Mouse (Mus musculus) heart, embryonic 16.5 days (tissue): Measurements from ENCODE around the gene Hsdl1. TPM values are rescaled to one million over a fixed set of nuclear protein-coding genes. Genes with fewer than 3 reads are reported as not detected.

Experiments
- ATAC-seq: fragments of 200-750 bp; cut with Nextera tagmentation; replicated peaks from 2 replicates; pipeline ENCODE4 v1.8.0; 2017; ENCODE audit warnings: moderate number of reproducible peaks; ENCODE audit not compliant: insufficient read depth, low FRiP score; ENCODE audit errors: extremely low read depth
- H3K27ac ChIP-seq: fragments of 300-500 bp; sonication (generic); 2 replicates; pipeline ENCODE4 v1.5.1; 2014; ENCODE audit warnings: mild to moderate bottlenecking, low read length, control low read depth, moderate library complexity
- H3K27me3 ChIP-seq: fragments of 300-500 bp; sonication (generic); 2 replicates; pipeline ENCODE4 v1.6.1; 2014; ENCODE audit warnings: low read length, mixed read lengths; ENCODE audit not compliant: control insufficient read depth, insufficient read depth
- H3K36me3 ChIP-seq: fragments of 300-500 bp; sonication (generic); 2 replicates; pipeline ENCODE4 v1.6.1; 2014; ENCODE audit not compliant: control insufficient read depth, insufficient read depth
- H3K4me1 ChIP-seq: fragments of 300-500 bp; sonication (generic); 2 replicates; pipeline ENCODE4 v1.6.1; 2014; ENCODE audit warnings: low read length, mixed read lengths; ENCODE audit not compliant: control insufficient read depth, insufficient read depth
- H3K4me2 ChIP-seq: fragments of 300-500 bp; sonication (generic); 2 replicates; pipeline ENCODE4 v1.6.1; 2014; ENCODE audit warnings: low read depth, mild to moderate bottlenecking, control low read depth, low read length
- H3K4me3 ChIP-seq: fragments of 300-500 bp; sonication (generic); 2 replicates; pipeline ENCODE4 v1.5.1; 2014; ENCODE audit warnings: mild to moderate bottlenecking, control low read depth, low read length
- H3K9ac ChIP-seq: fragments of 300-500 bp; sonication (generic); 2 replicates; pipeline ENCODE4 v1.6.1; 2014; ENCODE audit warnings: low read length, control low read depth
- H3K9me3 ChIP-seq: fragments of 300-500 bp; sonication (generic); replicated peaks from 2 replicates; pipeline ENCODE4 v1.6.1; 2016; ENCODE audit warnings: low read length; ENCODE audit not compliant: control insufficient read depth
- WGBS: fragments of 180-500 bp; shearing (Covaris S2); extraction: QIAGEN DNeasy Blood & Tissue Kit; methylation state at CpG from one replicate; pipeline ENCODE4 v1.1.7; 2014; 5-methylcytosine and 5-hydroxymethylcytosine counted together
- polyA plus RNA-seq: library from polyadenylated mRNA; unstranded; fragments of >200 nt; fragmentation: Nextera tagmentation; extraction: Ambion mirVana; gene quantifications from 2 replicates; pipeline ENCODE4 v1.2.1, GENCODE M21; 2015

Gene Hsdl1
- polyA plus RNA-seq = 40.9 and 51.1 TPM in 2 replicates

DNA sequence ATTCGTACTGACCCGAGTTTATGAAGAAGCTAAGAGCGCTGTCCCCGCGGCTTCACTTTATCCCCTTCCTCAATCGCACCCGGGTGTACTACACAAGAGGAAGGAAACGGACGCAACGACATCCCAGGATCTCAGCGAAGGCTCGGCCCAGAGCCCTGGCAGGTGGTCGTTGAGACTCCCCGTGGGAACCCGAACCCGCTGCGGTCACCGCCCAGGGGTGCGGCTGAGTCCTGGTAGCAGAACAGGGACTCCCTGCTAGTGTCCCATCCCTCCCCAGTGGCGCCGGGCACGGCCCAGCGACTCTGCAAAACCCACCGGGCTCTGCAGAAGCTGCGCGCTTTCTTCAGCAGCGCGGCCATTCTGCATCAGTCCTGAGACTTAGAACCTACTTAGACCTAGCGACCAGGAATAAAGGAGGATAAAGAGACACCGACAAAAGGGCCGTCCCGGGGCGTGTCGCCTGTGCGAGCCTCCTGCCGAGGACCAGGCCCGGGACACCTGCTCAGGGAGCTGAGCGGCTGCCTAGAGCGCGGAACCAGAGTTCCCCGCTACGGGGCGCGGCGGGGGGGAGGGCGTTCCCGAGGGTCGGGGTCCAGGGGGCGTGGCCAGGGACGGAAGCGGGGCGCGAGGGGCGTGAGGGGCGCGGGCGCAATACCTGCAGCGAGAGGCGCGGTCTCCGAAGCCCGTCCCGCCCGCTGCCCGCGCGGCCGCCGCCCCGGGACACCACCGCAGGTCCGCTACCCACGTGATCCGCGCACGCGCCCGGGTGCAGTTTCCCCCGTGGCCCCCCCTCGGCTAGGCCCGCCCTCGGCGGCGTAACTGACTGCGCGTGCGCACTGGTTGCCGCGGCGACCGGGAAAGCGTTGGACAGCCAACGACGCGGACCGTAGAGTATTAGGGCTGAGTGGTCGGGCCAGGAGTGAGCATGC, at the start of gene Hsdl1, which contains the start of gene Dnaaf1:
Gene Hsdl1, minus strand, starts transcription at position 747 of the 929 bp plus-strand sequence.
Gene Dnaaf1, plus strand, starts transcription at position 799 of the 929 bp plus-strand sequence.
- H3K4me1 ChIP-seq = peaks cover 11% of the 10 kb centered on the region
- H3K27me3 ChIP-seq = 0 out of 2 replicates have a peak, but pooled peaks cover 8% of the 10 kb centered on the region
- peak within 1 kb of the TSS; percentile 84 for H3K9ac ChIP-seq
- WGBS = under 1% methylated on average over 92 of the region's 97 CpGs
- no peaks in the 10 kb centered on the region for H3K9me3 ChIP-seq
- H3K27ac ChIP-seq = peak within 1 kb of the TSS; percentile 33
- peak within 1 kb of the TSS; percentile 71 for H3K4me3 ChIP-seq
- peak; percentile 84 for ATAC-seq
- peak within 1 kb of the TSS; percentile 87 for H3K4me2 ChIP-seq
- no peaks in the 10 kb centered on the region for H3K36me3 ChIP-seq

DNA sequence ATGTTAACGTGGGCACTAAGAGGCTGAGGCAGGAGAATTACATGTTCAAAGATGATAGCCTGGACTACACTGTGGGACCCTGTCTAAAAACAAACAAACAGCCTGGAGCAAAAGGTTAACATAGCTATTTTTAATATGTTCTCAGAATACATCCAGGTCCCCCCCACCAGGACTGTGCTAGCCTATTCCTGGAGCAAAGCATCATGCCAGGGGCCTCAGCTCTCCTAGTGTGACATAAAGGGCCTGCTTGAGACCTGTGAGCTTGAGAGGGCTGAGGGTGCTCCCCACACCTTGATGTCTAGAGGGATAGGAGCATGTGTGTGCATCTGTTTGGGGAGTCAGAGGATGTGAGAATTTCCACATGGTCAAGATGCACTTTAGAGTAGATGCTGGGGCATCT, 48.8 kb upstream of the Hsdl1 start:
- no peak for ATAC-seq
- no peaks in the 10 kb centered on the region for H3K9me3 ChIP-seq
- no peak overlapping the region for H3K4me3 ChIP-seq
- H3K9ac ChIP-seq = no peak overlapping the region
- WGBS = 88% methylated on average over 1 of the region's 1 CpGs
- H3K36me3 ChIP-seq = no peaks in the 10 kb centered on the region
- H3K4me2 ChIP-seq = no peak overlapping the region
- H3K27me3 ChIP-seq = no peaks in the 10 kb centered on the region
- H3K4me1 ChIP-seq = 0 out of 2 replicates have a peak, but pooled peaks cover 2% of the 10 kb centered on the region
- H3K27ac ChIP-seq = no peak overlapping the region

DNA sequence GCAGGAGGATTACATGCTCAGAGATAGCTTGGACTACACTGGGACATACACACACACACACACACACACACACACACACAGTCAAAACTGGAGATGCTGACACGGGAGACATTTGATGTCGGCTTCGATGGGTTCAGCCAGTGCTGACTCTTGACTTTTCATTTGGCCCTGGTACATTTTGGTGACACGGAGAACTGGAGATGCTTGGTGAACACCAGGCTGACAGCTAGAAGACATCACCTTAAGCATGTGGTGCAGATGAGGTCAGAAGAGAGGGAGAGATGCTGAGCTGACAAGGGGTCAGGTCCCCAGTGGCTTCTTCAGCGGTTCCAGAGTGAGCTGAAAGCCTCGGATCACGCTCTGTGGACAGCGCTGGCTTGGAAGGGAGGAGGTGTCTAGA, 48.1 kb upstream of the Hsdl1 start:
- no peaks in the 10 kb centered on the region for H3K36me3 ChIP-seq
- WGBS = 72% methylated on average over 8 of the region's 8 CpGs
- H3K9me3 ChIP-seq = no peaks in the 10 kb centered on the region
- no peak overlapping the region for H3K4me3 ChIP-seq
- ATAC-seq = no peak
- no peaks in the 10 kb centered on the region for H3K27me3 ChIP-seq
- no peak overlapping the region for H3K9ac ChIP-seq
- 0 out of 2 replicates have a peak, but pooled peaks cover 2% of the 10 kb centered on the region for H3K4me1 ChIP-seq
- H3K27ac ChIP-seq = no peak overlapping the region
- no peak overlapping the region for H3K4me2 ChIP-seq

GRCm38 (mm10) chr8:119622555-119622954, 47.6 kb upstream of the Hsdl1 start:
- Histone ChIP-seq H3K4me3 (no peak overlapping the region), H3K27me3 (no peaks in the 10 kb centered on the region), H3K9ac (no peak overlapping the region), H3K4me1 (0 out of 2 replicates have a peak, but pooled peaks cover 2% of the 10 kb centered on the region), H3K4me2 (no peak overlapping the region), H3K36me3 (no peaks in the 10 kb centered on the region), H3K9me3 (no peaks in the 10 kb centered on the region), H3K27ac (no peak overlapping the region)
- WGBS = 67% methylated on average over 4 of the region's 4 CpGs
- ATAC-seq = no peak

DNA sequence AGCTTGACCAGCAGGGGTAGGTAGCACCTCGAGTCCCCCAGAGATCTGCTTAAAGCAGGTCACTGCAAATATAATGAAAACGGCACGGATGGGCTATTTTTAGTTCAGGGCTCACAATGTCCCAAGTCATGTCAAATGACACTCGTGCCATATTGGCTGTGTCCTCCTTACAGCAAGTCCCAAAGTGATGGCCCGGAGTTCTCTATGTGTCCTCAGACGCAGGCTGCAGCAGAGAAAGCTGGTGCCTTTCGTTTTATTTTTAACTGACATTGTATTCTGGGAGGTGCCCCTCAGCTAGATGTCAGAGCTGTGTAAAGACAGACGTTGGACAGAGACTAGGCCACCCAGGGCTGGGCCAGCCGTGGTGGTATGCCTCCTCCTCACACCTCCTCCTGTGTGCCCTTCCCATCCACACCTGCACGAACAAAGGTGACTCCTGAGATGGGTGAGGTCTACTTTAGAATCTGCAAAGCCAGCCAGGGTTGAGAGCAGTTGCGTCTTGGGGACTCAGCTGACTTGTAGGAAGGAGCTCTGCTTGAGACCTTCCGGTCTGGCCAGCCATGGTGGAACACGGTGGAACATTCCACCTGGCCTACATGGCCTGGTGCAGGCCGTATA, 46.0 kb upstream of the Hsdl1 start:
- WGBS = 58% methylated on average over 14 of the region's 14 CpGs
- no peak for ATAC-seq

DNA sequence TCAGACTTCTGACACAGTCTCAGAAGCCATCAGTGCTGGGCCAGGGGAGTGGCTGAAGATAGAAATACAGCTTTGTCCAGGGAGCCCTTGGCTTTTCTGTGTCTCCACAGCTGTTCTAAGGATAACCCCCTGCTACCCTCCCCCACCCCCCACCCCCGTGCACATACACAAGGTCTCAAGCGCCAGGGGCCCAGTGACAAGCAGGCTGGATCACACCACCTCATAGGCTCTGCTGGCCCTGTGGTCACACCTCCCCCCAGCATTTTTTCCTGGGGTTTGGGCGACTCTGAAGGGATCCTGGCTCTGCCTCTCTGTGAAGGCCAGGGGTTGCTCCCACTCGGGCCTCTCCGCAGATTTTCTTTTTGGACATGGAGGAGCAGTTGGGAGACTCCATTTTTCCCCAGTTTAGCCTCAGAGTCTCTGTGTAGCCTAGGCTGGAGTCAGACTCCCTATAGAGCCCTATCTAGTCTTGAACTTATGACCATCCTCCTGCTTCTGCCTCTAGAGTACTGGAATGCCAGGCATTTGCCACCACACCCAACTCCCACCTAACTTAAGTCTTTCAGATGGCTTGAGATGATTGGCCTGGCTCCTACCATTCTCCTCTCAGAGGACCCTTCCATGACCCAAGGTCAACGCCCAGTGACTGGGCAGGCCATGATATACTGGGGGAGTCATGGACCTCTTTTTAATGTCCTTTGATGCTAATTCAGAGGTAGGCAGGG, 45.3 kb upstream of the Hsdl1 start:
- no peak overlapping the region for H3K27ac ChIP-seq
- H3K9ac ChIP-seq = no peak overlapping the region
- no peak overlapping the region for H3K4me2 ChIP-seq
- WGBS = 66% methylated on average over 6 of the region's 6 CpGs
- H3K4me3 ChIP-seq = no peak overlapping the region
- ATAC-seq = no peak
- no peaks in the 10 kb centered on the region for H3K4me1 ChIP-seq
- H3K27me3 ChIP-seq = no peaks in the 10 kb centered on the region
- H3K36me3 ChIP-seq = no peaks in the 10 kb centered on the region
- H3K9me3 ChIP-seq = no peaks in the 10 kb centered on the region

More for the DNA sequence above, 46.0 kb upstream of the Hsdl1 start:
- H3K27me3 ChIP-seq = no peaks in the 10 kb centered on the region
- H3K9ac ChIP-seq = no peak overlapping the region
- no peak overlapping the region for H3K4me3 ChIP-seq
- H3K9me3 ChIP-seq = no peaks in the 10 kb centered on the region
- H3K27ac ChIP-seq = no peak overlapping the region
- no peak overlapping the region for H3K4me2 ChIP-seq
- no peaks in the 10 kb centered on the region for H3K4me1 ChIP-seq
- no peaks in the 10 kb centered on the region for H3K36me3 ChIP-seq

GRCm38 (mm10) chr8:119618887-119619286, 43.9 kb upstream of the Hsdl1 start:
- no peak for ATAC-seq
- Histone ChIP-seq H3K36me3 (no peaks in the 10 kb centered on the region), H3K4me2 (no peak overlapping the region), H3K4me3 (no peak overlapping the region), H3K9ac (no peak overlapping the region), H3K27me3 (no peaks in the 10 kb centered on the region), H3K9me3 (no peaks in the 10 kb centered on the region), H3K27ac (no peak overlapping the region), H3K4me1 (no peaks in the 10 kb centered on the region)
- 44% methylated on average over 5 of the region's 5 CpGs for WGBS

DNA sequence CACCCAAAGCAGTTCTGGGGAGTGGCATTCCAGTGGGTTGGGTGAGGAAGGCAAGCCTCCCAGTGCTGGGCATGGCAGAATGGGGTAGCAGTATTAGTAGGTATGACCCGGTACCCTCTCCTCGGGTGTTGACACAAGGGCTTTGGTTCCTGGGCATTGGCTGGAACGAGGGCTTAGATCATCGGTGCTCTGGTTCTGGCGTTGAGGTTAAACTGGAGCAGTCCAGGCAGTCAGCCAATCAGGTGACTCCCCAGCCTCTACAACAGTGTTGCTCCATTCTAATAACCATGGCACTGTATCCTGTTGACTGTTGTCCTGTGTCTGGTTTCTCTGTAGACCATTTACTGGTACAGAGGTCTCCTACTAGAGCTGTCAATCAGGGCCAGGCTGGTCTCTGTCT, 42.6 kb upstream of the Hsdl1 start:
- no peak overlapping the region for H3K9ac ChIP-seq
- H3K9me3 ChIP-seq = no peaks in the 10 kb centered on the region
- H3K27ac ChIP-seq = no peak overlapping the region
- no peaks in the 10 kb centered on the region for H3K36me3 ChIP-seq
- WGBS = 72% methylated on average over 5 of the region's 5 CpGs
- H3K4me2 ChIP-seq = no peak overlapping the region
- H3K4me1 ChIP-seq = no peaks in the 10 kb centered on the region
- ATAC-seq = no peak
- H3K27me3 ChIP-seq = no peaks in the 10 kb centered on the region
- H3K4me3 ChIP-seq = no peak overlapping the region
